Mouse (Mus musculus): ENCODE results near the gene Ssxb6.
"Not testable (repeated sequence)": the region's sequence is repeated elsewhere in the genome, so short reads cannot be mapped to it uniquely, and the experiment has no call there.

DNA sequence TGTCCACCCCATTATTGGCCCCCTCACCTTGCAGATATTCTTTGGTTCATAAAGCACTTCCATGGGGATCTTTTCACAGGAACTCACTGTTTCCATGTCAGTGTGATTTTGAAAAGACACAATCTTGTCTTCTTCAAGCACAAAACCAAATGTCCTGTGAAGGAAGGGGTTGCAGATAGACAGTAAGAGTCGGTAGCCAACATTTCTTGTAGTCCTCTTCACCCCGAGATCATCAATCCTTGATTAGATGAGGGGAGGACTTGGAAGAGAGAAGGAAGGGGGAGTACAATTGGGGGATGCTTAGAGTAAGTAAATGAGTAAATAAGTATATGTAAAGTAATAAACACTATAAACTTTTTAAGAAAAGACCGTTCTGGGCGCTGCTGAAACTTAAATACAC is at the start of gene Ssxb6:
- not testable (repeated sequence) for TF ChIP-seq POLR2A (IDR thresholded peaks at IDR 0.05; ENCODE audit: low read depth, low read length); EP300 (IDR thresholded peaks at IDR 0.05; ENCODE audit: low read length); RCOR1 (conservative IDR thresholded peaks at IDR 0.05; ENCODE audit: low read depth, low read length); GABPA (IDR thresholded peaks at IDR 0.05; ENCODE audit: insufficient replicate concordance, low read depth, low read length); MYC (IDR thresholded peaks at IDR 0.05; ENCODE audit: low read depth, low read length); POLR2AphosphoS2 (IDR thresholded peaks at IDR 0.05; ENCODE audit: low read depth, low read length); MAX (IDR thresholded peaks at IDR 0.05; ENCODE audit: low read length); CTCF (conservative IDR thresholded peaks at IDR 0.05 in 1 of 2, IDR thresholded peaks at IDR 0.05 in 1 of 2; ENCODE audit: low read depth in 2 of 2, low read length in 2 of 2); MEF2A (IDR thresholded peaks at IDR 0.05; ENCODE audit: borderline replicate concordance, low read depth, low read length)
